Mouse (Mus musculus) olfactory bulb, adult 2 months (tissue): Measurements from ENCODE around the gene Spi1.

ENCODE experiments used
- CTCF ChIP-seq: fragments of 200-500 bp; IDR thresholded peaks from 2 replicates; pipeline ENCODE4 v1.5.1; 2012; ENCODE audit warnings: low read depth, mild to moderate bottlenecking, low read length, moderate library complexity; ENCODE audit not compliant: insufficient read depth
- POLR2A ChIP-seq: fragments of 200-500 bp; IDR thresholded peaks from 2 replicates; pipeline ENCODE4 v1.6.1; 2012; ENCODE audit warnings: mild to moderate bottlenecking, low read depth, low read length, moderate library complexity; ENCODE audit not compliant: insufficient read depth

- no peak for TF ChIP-seq POLR2A
- TF ChIP-seq CTCF = no peak
Measured at GRCm38 (mm10) chr2:91066455-91066854, 15.7 kb upstream of the Spi1 start.
